Mouse (Mus musculus): ENCODE data around the gene Rnf144a.

DNA sequence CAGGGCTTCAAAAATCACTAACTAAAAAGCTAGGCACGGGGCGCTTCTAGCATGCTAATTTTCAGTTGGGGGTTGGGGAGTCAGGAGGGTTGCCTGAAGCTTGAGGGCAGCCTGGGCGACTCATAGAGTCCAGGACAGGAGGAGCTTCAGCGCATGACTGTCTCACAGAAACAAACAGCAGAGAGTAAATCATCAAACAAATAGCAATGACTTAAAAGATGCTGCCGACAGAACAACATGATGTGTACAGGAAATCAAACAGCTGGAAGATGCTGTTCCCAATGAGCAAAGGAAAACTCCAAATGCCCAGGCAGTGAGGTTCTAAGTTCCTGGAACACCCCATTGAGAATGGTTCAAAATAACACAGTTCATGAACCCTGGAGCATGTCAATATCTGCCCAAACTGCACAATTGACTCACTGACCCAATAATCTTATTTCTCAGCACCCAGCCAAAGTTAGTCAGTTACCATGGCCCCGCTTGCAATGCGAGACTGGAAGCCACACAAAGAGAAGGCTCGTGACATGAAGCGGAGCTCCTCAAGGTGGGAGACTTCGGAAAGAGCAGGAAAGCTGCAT, 54.0 kb downstream of the Rnf144a start:
- TF ChIP-seq POLR2A (IDR thresholded peaks at IDR 0.05; ENCODE audit: control insufficient read depth, low read depth, low read length) (no peak), CTCF (IDR thresholded peaks at IDR 0.05; ENCODE audit: control insufficient read depth, insufficient read depth, insufficient replicate concordance, low read depth, low read length) (no peak)

Measured in testis, adult 2 months (tissue).